Mouse (Mus musculus) C2C12 (cell line): Measurements from ENCODE around the gene Cdh16. TPM values are rescaled to one million over a fixed set of nuclear protein-coding genes. Genes with fewer than 3 reads are reported as not detected.
A peak's percentile ranks its signal among the peaks of the same experiment; 100 is the strongest.

Experiments
- H3K27me3 ChIP-seq: one replicate; pipeline ENCODE4 v1.6.1; 2011; ENCODE audit not compliant: control insufficient read depth, insufficient read depth, insufficient read length
- H3K36me3 ChIP-seq: one replicate; pipeline ENCODE4 v1.6.1; 2011; ENCODE audit not compliant: control insufficient read depth, insufficient read depth
- H3K4me3 ChIP-seq: one replicate; pipeline ENCODE4 v1.5.1; 2011; ENCODE audit warnings: mild to moderate bottlenecking, control low read depth; ENCODE audit not compliant: poor library complexity, insufficient read depth, severe bottlenecking
- H3K79me2 ChIP-seq: one replicate; pipeline ENCODE4 v1.6.1; 2011; ENCODE audit not compliant: control insufficient read depth, insufficient read depth
- H3K79me3 ChIP-seq: one replicate; pipeline ENCODE4 v1.6.1; 2011; ENCODE audit warnings: low read depth, control low read depth
- H3ac ChIP-seq: one replicate; pipeline ENCODE3; 2011; ENCODE audit warnings: low read depth; ENCODE audit not compliant: control insufficient read depth, insufficient read length
- CEBPB ChIP-seq: IDR thresholded peaks from one replicate; pipeline ENCODE4 v1.6.1; 2011; ENCODE audit warnings: low read depth, mild to moderate bottlenecking, control low read depth, moderate library complexity
- CTCF ChIP-seq: IDR thresholded peaks from one replicate; pipeline ENCODE4 v1.5.1; 2011; ENCODE audit not compliant: control insufficient read depth, insufficient read depth, insufficient read length
- FOSL1 ChIP-seq: IDR thresholded peaks from one replicate; pipeline ENCODE4 v1.8.0; 2011; ENCODE audit warnings: mild to moderate bottlenecking, low read length; ENCODE audit not compliant: poor library complexity, insufficient read depth, severe bottlenecking
- MAX ChIP-seq: IDR thresholded peaks from one replicate; pipeline ENCODE4 v1.6.1; 2011; ENCODE audit warnings: mild to moderate bottlenecking, control low read depth
- MYOD1 ChIP-seq: IDR thresholded peaks from one replicate; pipeline ENCODE4 v1.6.1; 2011; ENCODE audit warnings: low read depth; ENCODE audit not compliant: control insufficient read depth, insufficient read length
- MYOG ChIP-seq: IDR thresholded peaks from one replicate; pipeline ENCODE4 v1.6.1; 2011; ENCODE audit not compliant: control insufficient read depth, insufficient read length; ENCODE audit errors: extremely low read depth
- USF1 ChIP-seq: IDR thresholded peaks from one replicate; pipeline ENCODE4 v1.6.1; 2011; ENCODE audit warnings: low read depth, mild to moderate bottlenecking, control low read depth, moderate library complexity
- polyA plus RNA-seq: library from polyadenylated mRNA; unstranded; fragments of >200 nt; fragmentation: generic; extraction: Trizol; gene quantifications from one replicate; pipeline ENCODE4 v1.2.1, GENCODE M21; 2012; ENCODE audit warnings: missing spikeins

Cdh16 gene
- polyA plus RNA-seq, 1 experiment: not detected

DNA sequence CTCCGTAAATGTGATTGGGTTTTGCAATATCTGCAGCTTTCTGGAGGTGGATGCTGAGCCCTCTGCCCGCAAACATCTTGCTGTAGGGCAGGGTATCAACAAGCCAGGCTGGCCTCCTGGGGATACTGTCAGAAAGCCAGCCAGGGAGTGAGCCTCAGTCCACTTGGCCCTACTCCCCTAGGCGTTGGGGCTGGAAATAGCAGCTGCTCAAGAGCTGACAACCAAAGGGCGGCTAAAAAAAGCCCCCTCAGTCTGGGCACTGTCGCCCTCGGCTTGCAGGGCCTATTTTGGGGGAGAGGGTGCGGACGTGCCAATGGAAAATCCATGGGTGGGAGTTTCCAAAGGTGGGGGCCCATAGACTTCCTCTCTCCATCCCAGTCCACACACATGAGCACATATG lies 15.0 kb downstream of the Cdh16 start:
- Histone ChIP-seq H3ac (no peak overlapping the region), H3K4me3 (no peak overlapping the region), H3K36me3 (no peaks in the 10 kb centered on the region), H3K79me3 (no peaks in the 10 kb centered on the region), H3K27me3 (peaks cover 15% of the 10 kb centered on the region), H3K79me2 (no peaks in the 10 kb centered on the region)
- no peak for TF ChIP-seq MYOD1
- TF ChIP-seq USF1: no peak
- no peak for TF ChIP-seq FOSL1
- TF ChIP-seq CEBPB: no peak
- TF ChIP-seq CTCF: no peak

- H3K79me3 ChIP-seq: no peaks in the 10 kb centered on the region
- no peak overlapping the region for H3K4me3 ChIP-seq
- H3K27me3 ChIP-seq: peaks cover 15% of the 10 kb centered on the region
- H3ac ChIP-seq: no peak overlapping the region
- H3K79me2 ChIP-seq: no peaks in the 10 kb centered on the region
- TF ChIP-seq CEBPB (no peak), MYOG (no peak), CTCF (no peak), FOSL1 (no peak), USF1 (no peak), MYOD1 (no peak), MAX (no peak)
- no peaks in the 10 kb centered on the region for H3K36me3 ChIP-seq
Measured at GRCm38 (mm10) chr8:104607944-104608343, 16.3 kb downstream of the Cdh16 start.

GRCm38 (mm10) chr8:104606329-104606728 lies 17.9 kb downstream of the Cdh16 start:
- TF ChIP-seq CTCF (no peak), MAX (no peak), CEBPB (no peak), MYOG (no peak), MYOD1 (no peak), USF1 (no peak), FOSL1 (no peak)
- Histone ChIP-seq H3K79me3 (no peaks in the 10 kb centered on the region), H3K36me3 (no peaks in the 10 kb centered on the region), H3K27me3 (peaks cover 15% of the 10 kb centered on the region), H3ac (no peak overlapping the region), H3K79me2 (no peaks in the 10 kb centered on the region), H3K4me3 (no peak overlapping the region)

- Histone ChIP-seq H3K36me3 (no peaks in the 10 kb centered on the region), H3ac (no peak overlapping the region), H3K79me3 (no peaks in the 10 kb centered on the region), H3K79me2 (no peaks in the 10 kb centered on the region), H3K4me3 (no peak overlapping the region), H3K27me3 (no peaks in the 10 kb centered on the region)
- no peak for TF ChIP-seq MAX
- no peak for TF ChIP-seq FOSL1
- no peak for TF ChIP-seq MYOD1
- TF ChIP-seq CTCF: no peak
- no peak for TF ChIP-seq USF1
- TF ChIP-seq CEBPB: no peak
- no peak for TF ChIP-seq MYOG
Measured at GRCm38 (mm10) chr8:104603245-104603593, 21.0 kb downstream of the Cdh16 start.

GRCm38 (mm10) chr8:104602468-104603244 lies 21.5 kb downstream of the Cdh16 start:
- H3ac ChIP-seq: no peak overlapping the region
- H3K79me2 ChIP-seq: no peaks in the 10 kb centered on the region
- H3K36me3 ChIP-seq: no peaks in the 10 kb centered on the region
- TF ChIP-seq CTCF (peak; percentile 91), USF1 (no peak)
- no peaks in the 10 kb centered on the region for H3K27me3 ChIP-seq
- no peaks in the 10 kb centered on the region for H3K79me3 ChIP-seq
- H3K4me3 ChIP-seq: no peak overlapping the region

DNA sequence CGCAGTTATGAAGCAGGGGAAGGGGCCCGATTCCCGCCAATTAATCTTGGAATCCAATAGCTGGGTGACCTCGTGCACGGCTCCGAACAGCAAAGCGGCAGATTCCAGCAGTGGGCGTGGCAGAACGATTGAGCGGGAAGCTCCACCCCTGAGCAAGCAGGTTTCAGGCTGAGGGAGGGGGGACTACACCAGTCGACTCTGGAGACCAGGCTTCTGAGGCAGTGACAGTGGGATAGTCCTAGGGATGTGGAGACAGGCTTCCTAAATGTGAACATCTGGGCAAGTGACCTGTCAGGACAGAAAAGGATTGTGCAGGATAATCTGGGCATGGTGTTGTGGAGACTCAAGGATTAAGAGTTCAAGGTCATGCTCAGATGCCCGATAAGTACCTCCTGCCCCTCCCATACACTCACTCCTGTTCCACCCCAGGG lies 22.2 kb downstream of the Cdh16 start:
- no peak for TF ChIP-seq CEBPB
- no peak for TF ChIP-seq USF1
- TF ChIP-seq MYOG: no peak
- TF ChIP-seq MAX: no peak
- TF ChIP-seq CTCF: no peak
- TF ChIP-seq MYOD1: no peak
- TF ChIP-seq FOSL1: no peak
- Histone ChIP-seq H3K79me2 (no peaks in the 10 kb centered on the region), H3ac (no peak overlapping the region), H3K4me3 (no peak overlapping the region), H3K79me3 (no peaks in the 10 kb centered on the region), H3K36me3 (no peaks in the 10 kb centered on the region), H3K27me3 (no peaks in the 10 kb centered on the region)
